Mouse (Mus musculus): ENCODE measurements at regions not wholly inside any gene's neighbourhood (a gene's known extent, or its start where the extent isn't known, plus 50 kb on each side); places are given as distances from the start of the nearest gene placed in this dataset.

- TF ChIP-seq NANOG (IDR thresholded peaks at IDR 0.05; ENCODE audit: borderline replicate concordance, low read length) (no peak), CTCF (conservative IDR thresholded peaks at IDR 0.05; ENCODE audit: low read length) (no peak), POU5F1 (IDR thresholded peaks at IDR 0.05; ENCODE audit: borderline replicate concordance, low read length) (no peak)
- H3K4me3 ChIP-seq (replicated peaks; ENCODE audit: low read length), result no peak overlapping the region
- H3K36me3 ChIP-seq (ENCODE audit: insufficient read depth, low read length), result no peaks in the 10 kb centered on the region
- no peaks in the 10 kb centered on the region for H3K27me3 ChIP-seq (ENCODE audit: insufficient read depth, low read length)
- H3K4me1 ChIP-seq (replicated peaks; ENCODE audit: low read depth, low read length), result peaks cover 14% of the 10 kb centered on the region
- H3K9me3 ChIP-seq (ENCODE audit: low read length), result peaks cover 95% of the 10 kb centered on the region
These were observed 272.4 kb downstream of the Plpp3 start for GRCm38 (mm10) chr4:105429381-105430100.

GRCm38 (mm10) chr4:105432461-105432860 is 275.3 kb downstream of the Plpp3 start:
- no peaks in the 10 kb centered on the region for H3K27me3 ChIP-seq (ENCODE audit: insufficient read depth, low read length)
- no peaks in the 10 kb centered on the region for H3K4me1 ChIP-seq (replicated peaks; ENCODE audit: low read depth, low read length)
- peaks cover 99% of the 10 kb centered on the region for H3K9me3 ChIP-seq (ENCODE audit: low read length)
- no peaks in the 10 kb centered on the region for H3K36me3 ChIP-seq (ENCODE audit: insufficient read depth, low read length)
- H3K4me3 ChIP-seq (replicated peaks; ENCODE audit: low read length), result no peak overlapping the region
- TF ChIP-seq CTCF (conservative IDR thresholded peaks at IDR 0.05; ENCODE audit: low read length), result no peak
- no peak for TF ChIP-seq NANOG (IDR thresholded peaks at IDR 0.05; ENCODE audit: borderline replicate concordance, low read length)
- TF ChIP-seq POU5F1 (IDR thresholded peaks at IDR 0.05; ENCODE audit: borderline replicate concordance, low read length), result no peak

- H3K27me3 ChIP-seq (ENCODE audit: insufficient read depth, low read length), result no peaks in the 10 kb centered on the region
- TF ChIP-seq CTCF (conservative IDR thresholded peaks at IDR 0.05; ENCODE audit: low read length) (no peak), POU5F1 (IDR thresholded peaks at IDR 0.05; ENCODE audit: borderline replicate concordance, low read length) (no peak), NANOG (IDR thresholded peaks at IDR 0.05; ENCODE audit: borderline replicate concordance, low read length) (no peak)
- H3K9me3 ChIP-seq (ENCODE audit: low read length), result peaks cover 58% of the 10 kb centered on the region
- H3K4me1 ChIP-seq (replicated peaks; ENCODE audit: low read depth, low read length), result no peaks in the 10 kb centered on the region
- H3K36me3 ChIP-seq (ENCODE audit: insufficient read depth, low read length), result no peaks in the 10 kb centered on the region
- H3K4me3 ChIP-seq (replicated peaks; ENCODE audit: low read length), result no peak overlapping the region
These were observed 280.0 kb downstream of the Plpp3 start for GRCm38 (mm10) chr4:105437141-105437540.

- Histone ChIP-seq H3K4me1 (replicated peaks; ENCODE audit: low read depth, low read length) (peaks cover 7% of the 10 kb centered on the region; the same call in 1 of the 2 replicates), H3K27me3 (ENCODE audit: insufficient read depth, low read length) (no peaks in the 10 kb centered on the region), H3K36me3 (ENCODE audit: insufficient read depth, low read length) (0 out of 2 replicates have a peak, but pooled peaks cover 3% of the 10 kb centered on the region), H3K4me3 (replicated peaks; ENCODE audit: low read length) (no peak overlapping the region), H3K9me3 (ENCODE audit: low read length) (peaks cover 40% of the 10 kb centered on the region)
- TF ChIP-seq NANOG (IDR thresholded peaks at IDR 0.05; ENCODE audit: borderline replicate concordance, low read length) (no peak), POU5F1 (IDR thresholded peaks at IDR 0.05; ENCODE audit: borderline replicate concordance, low read length) (no peak), CTCF (conservative IDR thresholded peaks at IDR 0.05; ENCODE audit: low read length) (no peak)
These were observed 292.1 kb downstream of the Plpp3 start for GRCm38 (mm10) chr4:105449046-105449860.

- H3K4me3 ChIP-seq (replicated peaks; ENCODE audit: low read length), result no peak overlapping the region
- H3K4me1 ChIP-seq (replicated peaks; ENCODE audit: low read depth, low read length), result peaks cover 7% of the 10 kb centered on the region; the same call in 1 of the 2 replicates
- H3K9me3 ChIP-seq (ENCODE audit: low read length), result peaks cover 24% of the 10 kb centered on the region
- TF ChIP-seq NANOG (IDR thresholded peaks at IDR 0.05; ENCODE audit: borderline replicate concordance, low read length), result no peak
- H3K36me3 ChIP-seq (ENCODE audit: insufficient read depth, low read length), result no peaks in the 10 kb centered on the region
- no peaks in the 10 kb centered on the region for H3K27me3 ChIP-seq (ENCODE audit: insufficient read depth, low read length)
These were observed 293.7 kb downstream of the Plpp3 start for GRCm38 (mm10) chr4:105450881-105451280.

GRCm38 (mm10) chr4:105451871-105452270 is 294.7 kb downstream of the Plpp3 start:
- peaks cover 7% of the 10 kb centered on the region; the same call in 1 of the 2 replicates for H3K4me1 ChIP-seq (replicated peaks; ENCODE audit: low read depth, low read length)
- TF ChIP-seq CTCF (conservative IDR thresholded peaks at IDR 0.05; ENCODE audit: low read length) (no peak), POU5F1 (IDR thresholded peaks at IDR 0.05; ENCODE audit: borderline replicate concordance, low read length) (no peak), NANOG (IDR thresholded peaks at IDR 0.05; ENCODE audit: borderline replicate concordance, low read length) (no peak)

GRCm38 (mm10) chr4:105456955-105457621 is 299.9 kb downstream of the Plpp3 start:
- 0 out of 2 replicates have a peak, but pooled peaks cover 3% of the 10 kb centered on the region for H3K9me3 ChIP-seq (ENCODE audit: low read length)
- TF ChIP-seq CTCF (conservative IDR thresholded peaks at IDR 0.05; ENCODE audit: low read length) (no peak), POU5F1 (IDR thresholded peaks at IDR 0.05; ENCODE audit: borderline replicate concordance, low read length) (no peak), NANOG (IDR thresholded peaks at IDR 0.05; ENCODE audit: borderline replicate concordance, low read length) (no peak)
- no peak overlapping the region for H3K4me3 ChIP-seq (replicated peaks; ENCODE audit: low read length)
- peaks cover 31% of the 10 kb centered on the region for H3K4me1 ChIP-seq (replicated peaks; ENCODE audit: low read depth, low read length)
- H3K27me3 ChIP-seq (ENCODE audit: insufficient read depth, low read length), result no peaks in the 10 kb centered on the region
- H3K36me3 ChIP-seq (ENCODE audit: insufficient read depth, low read length), result no peaks in the 10 kb centered on the region

More at GRCm38 (mm10) chr4:105451871-105452270, 294.7 kb downstream of the Plpp3 start:
- no peaks in the 10 kb centered on the region for H3K36me3 ChIP-seq (ENCODE audit: insufficient read depth, low read length)
- peaks cover 14% of the 10 kb centered on the region for H3K9me3 ChIP-seq (ENCODE audit: low read length)
- H3K27me3 ChIP-seq (ENCODE audit: insufficient read depth, low read length), result no peaks in the 10 kb centered on the region
- H3K4me3 ChIP-seq (replicated peaks; ENCODE audit: low read length), result no peak overlapping the region
